Mouse (Mus musculus) adrenal gland, postnatal 14 days (tissue): ENCODE data around the gene Mmp13. TPM values are rescaled to one million over a fixed set of nuclear protein-coding genes. Genes with fewer than 3 reads are reported as not detected.
"Not testable (repeated sequence)": the region's sequence is repeated elsewhere in the genome, so short reads cannot be mapped to it uniquely, and the experiment has no call there.

Experiments used
- DNase-seq: peaks from one replicate; pipeline ENCODE4 v3.0.0; 2021; ENCODE audit warnings: mixed read lengths
- long read RNA-seq, 2 experiments: library from polyadenylated mRNA; stranded (forward); transcript quantifications; one replicate each; pipeline ENCODE4 v2.0.0; 2021
- total RNA-seq: library from RNA; stranded (reverse); gene quantifications from 2 replicates; pipeline ENCODE4 v1.2.3, GENCODE M21; 2021

Mmp13 gene
- total RNA-seq = 0.19 TPM in 2 replicates
- long read RNA-seq, experiment 1 = 0 reads
- long read RNA-seq, experiment 2 = 0 reads

GRCm38 (mm10) chr9:7272214-7272613, at the start of gene Mmp13:
Gene Mmp13, plus strand, starts transcription at chr9:7272514.
- no peak for DNase-seq

GRCm38 (mm10) chr9:7238619-7239018, 33.7 kb upstream of the Mmp13 start:
- DNase-seq = no peak

GRCm38 (mm10) chr9:7239967-7240366, 32.3 kb upstream of the Mmp13 start:
- DNase-seq = no peak

- DNase-seq = no peak
These were observed 19.3 kb upstream of the Mmp13 start for GRCm38 (mm10) chr9:7252797-7253654.

- DNase-seq = no peak
These were observed 10.6 kb upstream of the Mmp13 start for GRCm38 (mm10) chr9:7261667-7262066.

- DNase-seq = no peak
These were observed 2.2 kb upstream of the Mmp13 start for GRCm38 (mm10) chr9:7270071-7270470.

GRCm38 (mm10) chr9:7282565-7283302, 10.4 kb downstream of the Mmp13 start:
- DNase-seq = no peak

GRCm38 (mm10) chr9:7283303-7283684, 11.0 kb downstream of the Mmp13 start:
- not testable (repeated sequence) for DNase-seq

- no peak for DNase-seq
These were observed 17.2 kb downstream of the Mmp13 start for GRCm38 (mm10) chr9:7289501-7289900.

- DNase-seq = no peak
These were observed 17.6 kb downstream of the Mmp13 start for GRCm38 (mm10) chr9:7289901-7290300.

- no peak for DNase-seq
These were observed 19.8 kb downstream of the Mmp13 start for GRCm38 (mm10) chr9:7292132-7292531.

GRCm38 (mm10) chr9:7331847-7332246, 59.5 kb downstream of the Mmp13 start:
- DNase-seq = no peak

Other genes starting within 250 kb of the Mmp13 start
- 13.0 and 14.7 TPM in 2 replicates for gene Dync2h1, start 88.1 kb upstream of the Mmp13 start, total RNA-seq
- gene Dcun1d5, start 88.0 kb upstream of the Mmp13 start, total RNA-seq = 84.4 and 89.5 TPM in 2 replicates
- 0.75 and 0.78 TPM in 2 replicates for gene Mmp12, start 71.9 kb downstream of the Mmp13 start, total RNA-seq
- not detected in 2 replicates for gene Mmp1b, start 115.5 kb downstream of the Mmp13 start, total RNA-seq
- not detected in 2 replicates for gene Mmp3, start 173.3 kb downstream of the Mmp13 start, total RNA-seq
- gene Mmp10, start 229.8 kb downstream of the Mmp13 start, total RNA-seq = not detected in 2 replicates